Mouse (Mus musculus) ES-E14 (cell line): Measurements from ENCODE around the gene Hdac5.

ENCODE experiments used
- CHD2 ChIP-seq: IDR thresholded peaks from 2 replicates; pipeline ENCODE4 v1.6.1; 2014; ENCODE audit warnings: mild to moderate bottlenecking, low read depth, low read length, inconsistent platforms
- ZNF384 ChIP-seq: IDR thresholded peaks from 2 replicates; pipeline ENCODE4 v1.6.1; 2012; ENCODE audit warnings: low read depth, low read length, inconsistent platforms

GRCm38 (mm10) chr11:102216056-102216885 is 13.7 kb downstream of the Hdac5 start:
- TF ChIP-seq CHD2 (no peak), ZNF384 (0 out of 2 replicates have a peak, but pooled peaks have one; percentile 32)
